Mouse (Mus musculus): Measurements from ENCODE around the gene Plek.

The Plek gene

GRCm38 (mm10) chr11:16950226-16950975 is 101.8 kb downstream of the Plek start:
- DNase-seq (ENCODE audit: low spot score): no peak

GRCm38 (mm10) chr11:16948756-16949155 is 103.4 kb downstream of the Plek start:
- DNase-seq (ENCODE audit: low spot score): no peak

GRCm38 (mm10) chr11:16943016-16943415 is 109.2 kb downstream of the Plek start:
- DNase-seq (ENCODE audit: low spot score): no peak

- DNase-seq (ENCODE audit: low spot score): no peak
Observed at GRCm38 (mm10) chr11:16941973-16942452, 110.2 kb downstream of the Plek start.

- peak; percentile 18 for DNase-seq (ENCODE audit: low spot score)
Observed at GRCm38 (mm10) chr11:16941103-16941793, 110.9 kb downstream of the Plek start.

- no peak for DNase-seq (ENCODE audit: low spot score)
Observed at GRCm38 (mm10) chr11:16935577-16936236, 116.5 kb downstream of the Plek start.

GRCm38 (mm10) chr11:16932159-16932558 is 120.0 kb downstream of the Plek start:
- no peak for DNase-seq (ENCODE audit: low spot score)
